Mouse (Mus musculus) heart, embryonic 10.5 days (tissue): ENCODE results near the gene Olfr672. TPM values are rescaled to one million over a fixed set of nuclear protein-coding genes. Genes with fewer than 3 reads are reported as not detected.
"Not testable (repeated sequence)": the region's sequence is repeated elsewhere in the genome, so short reads cannot be mapped to it uniquely, and the experiment has no call there.

Experiments
- DNase-seq: peaks from one replicate; pipeline ENCODE4 v3.0.0-alpha.2; 2017; ENCODE audit warnings: low spot score
- H3K27ac ChIP-seq: fragments of 300-500 bp; sonication (generic); 2 replicates; pipeline ENCODE4 v1.5.1; 2016; ENCODE audit warnings: mild to moderate bottlenecking
- H3K27me3 ChIP-seq: fragments of 300-500 bp; sonication (generic); 2 replicates; pipeline ENCODE4 v1.6.1; 2016; ENCODE audit warnings: mild to moderate bottlenecking; ENCODE audit not compliant: poor library complexity, insufficient read depth, severe bottlenecking
- H3K36me3 ChIP-seq: fragments of 300-500 bp; sonication (generic); 2 replicates; pipeline ENCODE4 v1.6.1; 2016; ENCODE audit warnings: mild to moderate bottlenecking, moderate library complexity
- H3K4me1 ChIP-seq: fragments of 300-500 bp; sonication (generic); 2 replicates; pipeline ENCODE4 v1.6.1; 2016; ENCODE audit warnings: mild to moderate bottlenecking
- H3K4me3 ChIP-seq: fragments of 300-500 bp; sonication (generic); 2 replicates; pipeline ENCODE4 v1.5.1; 2016; ENCODE audit warnings: mild to moderate bottlenecking, moderate library complexity
- H3K9me3 ChIP-seq: fragments of 300-500 bp; sonication (generic); 2 replicates; pipeline ENCODE4 v1.6.1; 2016; ENCODE audit warnings: mild to moderate bottlenecking, moderate library complexity
- WGBS: fragments of 180-500 bp; shearing (Covaris S2); methylation state at CpG from one replicate; pipeline ENCODE4 v1.1.7; 2016; 5-methylcytosine and 5-hydroxymethylcytosine counted together
- polyA plus RNA-seq: library from polyadenylated mRNA; unstranded; fragments of >200 nt; fragmentation: Nextera tagmentation; extraction: Ambion mirVana; gene quantifications from 2 replicates; pipeline ENCODE4 v1.2.1, GENCODE M21; 2016

The Olfr672 gene
- not detected in 2 replicates for polyA plus RNA-seq

GRCm38 (mm10) chr7:105001929-105002328, at the start of gene Olfr672:
Gene Olfr672 (minus strand): TSS chr7:105002029.
- Histone ChIP-seq H3K4me3 (no peak within 1 kb of the TSS), H3K9me3 (no peaks in the 10 kb centered on the region), H3K36me3 (no peaks in the 10 kb centered on the region), H3K4me1 (no peaks in the 10 kb centered on the region), H3K27me3 (no peaks in the 10 kb centered on the region), H3K27ac (no peak within 1 kb of the TSS)
- DNase-seq = no peak

DNA sequence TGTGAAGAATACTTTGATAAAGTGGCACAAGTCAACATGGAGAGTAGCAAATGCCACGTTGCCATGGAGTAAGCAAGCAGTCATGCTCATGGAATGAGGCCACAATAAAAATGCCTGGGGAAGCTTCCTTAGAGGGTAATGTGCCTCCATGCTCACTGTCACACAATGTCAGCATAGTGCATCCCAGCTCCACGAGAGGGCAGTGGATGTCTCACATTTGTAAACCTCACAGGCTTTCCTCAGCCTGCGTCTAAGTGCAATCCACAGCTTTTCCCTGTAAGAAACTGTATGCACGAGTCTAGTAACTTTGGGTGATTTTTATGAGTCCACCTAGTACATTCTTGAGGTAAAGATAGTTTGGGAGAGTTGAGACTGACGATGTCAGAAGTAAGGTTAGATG, 32.0 kb upstream of the Olfr672 start:
- not testable (repeated sequence) for H3K27ac ChIP-seq, H3K27me3 ChIP-seq, H3K4me1 ChIP-seq, H3K36me3 ChIP-seq, H3K4me3 ChIP-seq, H3K9me3 ChIP-seq, DNase-seq
- 49% methylated on average over 5 of the region's 5 CpGs for WGBS

- H3K9me3 ChIP-seq = no peaks in the 10 kb centered on the region
- no peaks in the 10 kb centered on the region for H3K4me1 ChIP-seq
- no peaks in the 10 kb centered on the region for H3K36me3 ChIP-seq
- no peak within 1 kb of the TSS for H3K27ac ChIP-seq
- no peak within 1 kb of the TSS for H3K4me3 ChIP-seq
- no peak for DNase-seq
- H3K27me3 ChIP-seq = no peaks in the 10 kb centered on the region
Measured at GRCm38 (mm10) chr7:105032398-105032797, 30.6 kb upstream of the Olfr672 start, which contains the start of gene Olfr676. Gene Olfr676 (plus strand): TSS chr7:105032698.

DNA sequence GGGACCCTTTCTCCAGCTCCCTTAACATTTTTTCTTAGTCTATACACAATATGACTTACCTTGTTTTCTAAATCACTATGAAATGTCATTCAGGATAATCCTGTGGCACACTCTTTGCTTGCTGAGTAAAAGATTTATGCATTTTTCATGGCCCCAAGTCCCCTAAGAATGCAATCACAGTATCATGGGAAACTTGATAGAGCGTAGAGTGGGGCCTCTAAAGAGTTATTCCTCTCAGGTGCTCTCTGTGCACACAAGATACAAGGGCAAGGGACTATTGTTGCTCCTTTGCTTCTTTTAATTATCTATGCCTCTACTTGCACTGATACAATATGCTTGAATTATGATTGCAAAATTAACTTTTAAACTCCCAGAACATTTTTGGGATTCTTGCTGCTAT, 26.5 kb upstream of the Olfr672 start, which contains the start of gene Olfr675:
Gene Olfr675, minus strand, starts transcription at position 101 of the 400 bp plus-strand sequence.
- Histone ChIP-seq H3K36me3 (no peaks in the 10 kb centered on the region), H3K4me3 (no peak within 1 kb of the TSS), H3K27me3 (no peaks in the 10 kb centered on the region), H3K4me1 (no peaks in the 10 kb centered on the region), H3K9me3 (no peaks in the 10 kb centered on the region), H3K27ac (no peak within 1 kb of the TSS)
- no peak for DNase-seq
- 89% methylated on average over 1 of the region's 1 CpGs for WGBS

GRCm38 (mm10) chr7:105022530-105022929, 20.7 kb upstream of the Olfr672 start:
- no peak overlapping the region for H3K4me3 ChIP-seq
- no peak for DNase-seq
- no peaks in the 10 kb centered on the region for H3K27me3 ChIP-seq
- no peak overlapping the region for H3K27ac ChIP-seq
- no peaks in the 10 kb centered on the region for H3K36me3 ChIP-seq
- H3K4me1 ChIP-seq = no peaks in the 10 kb centered on the region
- no peaks in the 10 kb centered on the region for H3K9me3 ChIP-seq
- 42% methylated on average over 1 of the region's 1 CpGs for WGBS

DNA sequence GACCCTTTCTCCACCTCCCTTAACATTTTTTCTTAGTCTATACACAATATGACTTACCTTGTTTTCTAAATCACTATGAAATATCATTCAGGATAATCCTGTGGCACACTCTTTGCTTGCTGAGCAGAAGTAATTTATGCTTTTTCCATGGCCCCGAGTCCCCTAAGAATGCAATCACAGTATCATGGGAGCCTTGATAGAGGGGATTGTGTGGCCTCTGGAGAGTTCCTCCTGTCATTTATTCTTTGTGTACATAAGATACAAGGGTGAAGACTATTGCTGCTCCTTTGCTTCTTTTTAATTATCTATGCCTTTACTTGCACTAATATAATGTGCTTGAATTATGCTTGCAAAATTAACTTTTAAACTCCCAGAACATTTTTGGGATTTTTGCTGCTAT, 22.8 kb downstream of the Olfr672 start, which contains the start of gene Olfr671:
Gene Olfr671, minus strand, starts transcription at position 101 of the 400 bp plus-strand sequence.
- Histone ChIP-seq H3K27me3 (no peaks in the 10 kb centered on the region), H3K27ac (no peak within 1 kb of the TSS), H3K9me3 (no peaks in the 10 kb centered on the region), H3K4me3 (no peak within 1 kb of the TSS), H3K36me3 (no peaks in the 10 kb centered on the region), H3K4me1 (no peaks in the 10 kb centered on the region)
- WGBS = 70% methylated on average over 1 of the region's 1 CpGs
- DNase-seq = no peak

GRCm38 (mm10) chr7:104972507-104972906, 29.3 kb downstream of the Olfr672 start:
- DNase-seq, H3K36me3 ChIP-seq, H3K27me3 ChIP-seq, H3K27ac ChIP-seq, H3K4me1 ChIP-seq, H3K4me3 ChIP-seq, H3K9me3 ChIP-seq: not testable (repeated sequence)
- WGBS = 72% methylated on average over 2 of the region's 2 CpGs

DNA sequence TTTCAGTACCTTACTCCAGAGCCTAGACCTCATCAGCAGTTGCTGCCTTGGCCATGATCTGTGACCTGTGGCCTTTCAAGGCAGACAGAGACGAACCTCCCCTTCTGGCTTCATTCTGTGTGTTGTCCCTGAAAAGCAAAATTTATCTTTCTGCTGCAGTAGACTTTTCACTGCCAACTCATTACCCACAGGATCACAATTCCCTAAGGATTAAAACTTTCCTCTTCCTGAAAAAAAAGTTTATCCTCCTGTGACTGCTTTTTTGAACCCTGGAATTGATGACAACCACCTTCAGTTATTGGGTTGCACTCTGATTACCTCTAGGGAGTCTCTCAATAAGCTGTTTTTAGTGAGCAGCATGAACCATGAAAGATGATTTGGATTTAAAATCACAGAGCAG, 39.3 kb downstream of the Olfr672 start, which contains the start of gene Olfr670:
Gene Olfr670, minus strand, starts transcription at position 101 of the 400 bp plus-strand sequence.
- H3K27me3 ChIP-seq = no peaks in the 10 kb centered on the region
- DNase-seq = no peak
- H3K4me3 ChIP-seq = no peak within 1 kb of the TSS
- no peaks in the 10 kb centered on the region for H3K9me3 ChIP-seq
- 59% methylated on average over 1 of the region's 1 CpGs for WGBS
- H3K4me1 ChIP-seq = no peaks in the 10 kb centered on the region
- H3K36me3 ChIP-seq = no peaks in the 10 kb centered on the region
- H3K27ac ChIP-seq = no peak within 1 kb of the TSS

GRCm38 (mm10) chr7:104950234-104950633, 51.6 kb downstream of the Olfr672 start:
- H3K36me3 ChIP-seq, H3K4me3 ChIP-seq, H3K4me1 ChIP-seq, DNase-seq, H3K27me3 ChIP-seq, H3K9me3 ChIP-seq, H3K27ac ChIP-seq: not testable (repeated sequence)
- WGBS = 94% methylated on average over 16 of the region's 16 CpGs

Other genes starting within 250 kb of the Olfr672 start
- gene Usp17le, start 224.6 kb downstream of the Olfr672 start, polyA plus RNA-seq = not detected in 2 replicates
- not detected in 2 replicates for gene Usp17lb, start 159.4 kb downstream of the Olfr672 start, polyA plus RNA-seq
- gene Usp17la, start 145.0 kb downstream of the Olfr672 start, polyA plus RNA-seq = not detected in 2 replicates
- not detected in 2 replicates for gene Olfr665, start 124.0 kb downstream of the Olfr672 start, polyA plus RNA-seq
- gene Olfr666, start 106.1 kb downstream of the Olfr672 start, polyA plus RNA-seq = not detected in 2 replicates
- gene Olfr667, start 80.5 kb downstream of the Olfr672 start, polyA plus RNA-seq = not detected in 2 replicates
- gene Olfr668, start 74.0 kb downstream of the Olfr672 start, polyA plus RNA-seq = not detected in 2 replicates
- not detected in 2 replicates for gene Olfr669, start 67.8 kb downstream of the Olfr672 start, polyA plus RNA-seq
- gene Olfr670, start 39.4 kb downstream of the Olfr672 start, polyA plus RNA-seq = not detected in 2 replicates
- gene Olfr671, start 22.9 kb downstream of the Olfr672 start, polyA plus RNA-seq = not detected in 2 replicates
- not detected in 2 replicates for gene Olfr675, start 26.4 kb upstream of the Olfr672 start, polyA plus RNA-seq
- not detected in 2 replicates for gene Olfr676, start 30.7 kb upstream of the Olfr672 start, polyA plus RNA-seq
- not detected in 2 replicates for gene Olfr677, start 49.3 kb upstream of the Olfr672 start, polyA plus RNA-seq
- not detected in 2 replicates for gene Olfr678, start 62.4 kb upstream of the Olfr672 start, polyA plus RNA-seq
- not detected in 2 replicates for gene Olfr679, start 79.2 kb upstream of the Olfr672 start, polyA plus RNA-seq
- gene Olfr680-ps1, start 90.8 kb upstream of the Olfr672 start, polyA plus RNA-seq = not detected in 2 replicates
- gene Olfr681, start 114.8 kb upstream of the Olfr672 start, polyA plus RNA-seq = not detected in 2 replicates
- not detected in 2 replicates for gene Olfr683, start 145.0 kb upstream of the Olfr672 start, polyA plus RNA-seq
- gene Olfr684, start 161.6 kb upstream of the Olfr672 start, polyA plus RNA-seq = not detected in 2 replicates
- not detected in 2 replicates for gene Olfr685, start 184.0 kb upstream of the Olfr672 start, polyA plus RNA-seq
- gene Olfr686, start 205.5 kb upstream of the Olfr672 start, polyA plus RNA-seq = not detected in 2 replicates